Mouse (Mus musculus) forebrain, embryonic 11.5 days (tissue): ENCODE data around the gene Apol10b. TPM values are rescaled to one million over a fixed set of nuclear protein-coding genes. Genes with fewer than 3 reads are reported as not detected.

Experiments used
- ATAC-seq: fragments of 200-750 bp; cut with Nextera tagmentation; replicated peaks from 2 replicates; pipeline ENCODE4 v1.8.0; 2017; ENCODE audit warnings: moderate TSS enrichment; ENCODE audit not compliant: low FRiP score
- DNase-seq: peaks from one replicate; pipeline ENCODE4 v3.0.0-alpha.2; 2017; ENCODE audit warnings: low spot score
- H3K27ac ChIP-seq: fragments of 300-500 bp; sonication (generic); 2 replicates; pipeline ENCODE4 v1.5.1; 2014; ENCODE audit warnings: low read depth, low read length
- H3K27me3 ChIP-seq: fragments of 300-500 bp; sonication (generic); 2 replicates; pipeline ENCODE4 v1.6.1; 2014; ENCODE audit warnings: mild to moderate bottlenecking, low read length, mixed read lengths; ENCODE audit not compliant: control insufficient read depth, insufficient read depth
- H3K36me3 ChIP-seq: fragments of 300-500 bp; sonication (generic); 2 replicates; pipeline ENCODE4 v1.6.1; 2014; ENCODE audit warnings: mild to moderate bottlenecking, low read length, moderate library complexity, mixed read lengths; ENCODE audit not compliant: control insufficient read depth, insufficient read depth
- H3K4me1 ChIP-seq: fragments of 300-500 bp; sonication (generic); replicated peaks from 2 replicates; pipeline ENCODE4 v1.6.1; 2014; ENCODE audit warnings: low read length, mixed read lengths; ENCODE audit not compliant: control insufficient read depth, insufficient read depth
- H3K4me2 ChIP-seq: fragments of 300-500 bp; sonication (generic); 2 replicates; pipeline ENCODE4 v1.6.1; 2014; ENCODE audit warnings: low read depth, mild to moderate bottlenecking, low read length, moderate library complexity, mixed read lengths; ENCODE audit not compliant: severe bottlenecking
- H3K4me3 ChIP-seq: fragments of 300-500 bp; sonication (generic); 2 replicates; pipeline ENCODE4 v1.5.1; 2014; ENCODE audit warnings: low read depth, low read length
- H3K9ac ChIP-seq: fragments of 300-500 bp; sonication (generic); 2 replicates; pipeline ENCODE4 v1.6.1; 2014; ENCODE audit warnings: low read length
- H3K9me3 ChIP-seq: fragments of 300-500 bp; sonication (generic); 2 replicates; pipeline ENCODE4 v1.6.1; 2016; ENCODE audit warnings: low read length, mixed read lengths; ENCODE audit not compliant: control insufficient read depth
- whole genome bisulfite sequencing: fragments of 180-500 bp; shearing (Covaris S2); extraction: QIAGEN DNeasy Blood & Tissue Kit; methylation state at CpG from one replicate; pipeline ENCODE4 v1.1.7; 2014; 5-methylcytosine and 5-hydroxymethylcytosine counted together
- polyA plus RNA-seq: library from polyadenylated mRNA; unstranded; fragments of >200 nt; fragmentation: Nextera tagmentation; extraction: Ambion mirVana; gene quantifications from 2 replicates; pipeline ENCODE4 v1.2.1, GENCODE M21; 2014

Gene Apol10b
- polyA plus RNA-seq, 1 experiment from 2014 or later, result not detected

DNA sequence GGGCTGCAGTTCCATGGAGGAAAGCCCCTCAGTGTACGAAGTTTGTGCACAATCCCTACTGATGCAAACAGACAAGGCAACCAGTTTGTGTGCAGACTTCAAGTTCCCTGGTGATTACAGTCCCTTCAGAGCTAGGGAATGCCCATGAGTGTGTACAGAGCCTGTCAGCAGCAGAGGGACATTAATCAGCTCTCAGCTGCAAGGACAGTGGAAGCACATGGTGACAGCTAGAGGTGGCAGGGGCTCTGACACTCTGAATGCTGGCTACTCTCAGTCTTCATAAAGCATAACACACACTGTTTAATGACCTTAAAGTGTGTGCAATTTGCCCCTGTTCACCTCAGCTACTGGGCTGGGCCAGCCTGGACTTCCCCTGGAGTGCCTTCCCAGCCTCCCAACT lies 2.4 kb downstream of the Apol10b start:
- Histone ChIP-seq H3K27me3 (no peaks in the 10 kb centered on the region), H3K4me1 (no peaks in the 10 kb centered on the region), H3K4me2 (no peak overlapping the region), H3K4me3 (no peak overlapping the region), H3K9ac (no peak overlapping the region), H3K9me3 (no peaks in the 10 kb centered on the region), H3K27ac (no peak overlapping the region), H3K36me3 (no peaks in the 10 kb centered on the region)
- ATAC-seq, result no peak
- no peak for DNase-seq
- 70% methylated on average over 1 of the region's 1 CpGs for WGBS

DNA sequence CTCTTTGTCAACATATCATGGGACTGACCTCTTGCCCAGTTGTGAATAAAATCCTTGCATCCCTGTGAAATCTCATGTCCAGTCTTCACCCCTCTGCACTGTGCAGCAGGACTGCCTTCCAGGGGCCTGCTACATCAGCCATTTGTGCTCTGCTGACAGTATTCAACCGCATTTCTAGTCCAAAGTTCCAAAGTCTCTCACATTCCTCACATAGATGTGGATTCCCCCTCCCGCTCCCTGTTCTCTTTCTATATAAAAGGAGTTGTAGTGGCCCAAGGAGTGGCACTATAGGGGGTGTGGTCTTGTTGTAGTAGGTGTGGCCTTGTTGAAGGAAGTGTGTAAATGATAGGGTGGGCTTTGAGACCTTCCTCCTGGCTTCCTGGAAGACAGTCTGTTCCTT lies 5.0 kb downstream of the Apol10b start:
- DNase-seq (no peak), ATAC-seq (no peak)
- no peaks in the 10 kb centered on the region for H3K4me1 ChIP-seq
- H3K4me2 ChIP-seq, result no peak overlapping the region
- no peak overlapping the region for H3K27ac ChIP-seq
- WGBS, result 79% methylated on average over 2 of the region's 2 CpGs
- no peak overlapping the region for H3K9ac ChIP-seq
- no peaks in the 10 kb centered on the region for H3K9me3 ChIP-seq
- H3K4me3 ChIP-seq, result no peak overlapping the region
- no peaks in the 10 kb centered on the region for H3K36me3 ChIP-seq
- no peaks in the 10 kb centered on the region for H3K27me3 ChIP-seq

DNA sequence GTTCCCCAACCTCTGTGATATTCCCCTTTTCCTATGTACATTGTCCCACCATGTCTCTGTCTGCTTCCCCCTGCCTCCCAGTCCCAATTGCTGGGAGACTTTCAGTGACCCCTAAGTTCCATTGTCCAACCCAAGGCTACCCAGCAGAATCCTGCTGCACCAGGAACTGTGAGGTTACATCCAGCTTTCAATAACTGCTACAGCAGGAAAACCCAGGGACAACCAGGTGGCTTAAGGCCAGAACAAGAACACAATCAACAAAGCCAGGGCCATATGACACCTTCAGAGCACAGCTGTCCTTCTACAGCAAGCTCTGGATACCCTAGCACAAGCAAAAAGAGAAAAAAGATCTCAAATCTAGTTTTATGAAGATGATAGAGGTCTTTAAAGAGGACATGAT lies 6.9 kb downstream of the Apol10b start:
- Histone ChIP-seq H3K36me3 (no peaks in the 10 kb centered on the region), H3K9me3 (no peaks in the 10 kb centered on the region), H3K4me3 (no peak overlapping the region), H3K4me1 (no peaks in the 10 kb centered on the region), H3K27ac (no peak overlapping the region), H3K9ac (no peak overlapping the region), H3K27me3 (no peaks in the 10 kb centered on the region), H3K4me2 (no peak overlapping the region)
- ATAC-seq (no peak), DNase-seq (no peak)

- no peak for ATAC-seq
- Histone ChIP-seq H3K4me1 (no peaks in the 10 kb centered on the region), H3K4me3 (no peak overlapping the region), H3K9me3 (no peaks in the 10 kb centered on the region), H3K4me2 (no peak overlapping the region), H3K27me3 (no peaks in the 10 kb centered on the region), H3K27ac (no peak overlapping the region), H3K9ac (no peak overlapping the region), H3K36me3 (no peaks in the 10 kb centered on the region)
- no peak for DNase-seq
Observed at GRCm38 (mm10) chr15:77587026-77587425, 8.9 kb downstream of the Apol10b start.

DNA sequence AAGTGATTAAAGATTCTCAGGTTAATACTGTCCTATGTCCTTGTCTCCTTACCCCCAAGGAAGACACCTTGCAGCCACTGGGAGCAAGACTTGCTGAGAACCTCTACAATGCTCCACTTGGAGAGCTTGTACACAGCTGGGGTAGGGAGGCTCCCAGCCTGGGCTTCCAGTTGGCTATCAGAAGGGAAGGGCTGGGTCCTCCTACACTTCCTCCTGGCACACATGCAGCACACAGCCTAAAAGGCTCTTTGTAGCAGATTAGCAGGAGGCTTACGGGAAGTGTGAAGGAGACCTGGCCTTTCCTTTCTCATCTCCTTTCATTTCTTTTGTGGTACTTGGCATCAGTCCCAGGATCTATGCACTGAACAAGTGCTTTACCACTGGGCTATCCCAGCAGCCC lies 14.2 kb downstream of the Apol10b start:
- Histone ChIP-seq H3K9ac (no peak overlapping the region), H3K36me3 (no peaks in the 10 kb centered on the region), H3K4me3 (no peak overlapping the region), H3K4me1 (no peaks in the 10 kb centered on the region), H3K4me2 (no peak overlapping the region), H3K27me3 (no peaks in the 10 kb centered on the region), H3K9me3 (no peaks in the 10 kb centered on the region), H3K27ac (no peak overlapping the region)
- 56% methylated on average over 1 of the region's 1 CpGs for WGBS
- DNase-seq (no peak), ATAC-seq (no peak)

- WGBS, result 83% methylated on average over 4 of the region's 4 CpGs
- Histone ChIP-seq H3K4me2 (no peak overlapping the region), H3K9ac (no peak overlapping the region), H3K9me3 (no peaks in the 10 kb centered on the region), H3K36me3 (no peaks in the 10 kb centered on the region), H3K27me3 (no peaks in the 10 kb centered on the region), H3K4me1 (no peaks in the 10 kb centered on the region), H3K27ac (no peak overlapping the region), H3K4me3 (no peak overlapping the region)
- no peak for DNase-seq
- ATAC-seq, result no peak
Observed at GRCm38 (mm10) chr15:77579311-77579710, 16.6 kb downstream of the Apol10b start.

DNA sequence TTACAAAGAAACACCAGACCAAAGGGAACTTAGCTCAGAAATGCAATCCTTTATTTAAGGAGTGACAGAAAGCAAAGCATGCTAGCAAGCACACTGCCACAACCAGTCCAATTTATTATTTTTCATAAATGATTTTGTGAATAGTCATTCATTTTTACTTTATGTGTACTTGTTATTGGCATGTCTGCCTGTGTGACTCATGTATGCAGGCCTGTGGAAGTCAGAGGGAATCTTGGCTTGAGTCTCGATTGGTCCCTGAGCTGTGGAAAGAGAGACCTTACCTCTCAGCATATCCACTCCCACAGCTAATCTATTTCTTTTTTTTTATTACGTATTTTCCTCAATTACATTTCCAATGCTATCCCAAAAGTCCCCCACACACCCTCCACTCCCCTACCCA lies 17.1 kb downstream of the Apol10b start:
- H3K4me2 ChIP-seq, result no peak overlapping the region
- H3K9me3 ChIP-seq, result no peaks in the 10 kb centered on the region
- H3K27me3 ChIP-seq, result no peaks in the 10 kb centered on the region
- no peak overlapping the region for H3K9ac ChIP-seq
- no peaks in the 10 kb centered on the region for H3K4me1 ChIP-seq
- DNase-seq (no peak), ATAC-seq (no peak)
- WGBS, result 98% methylated on average over 2 of the region's 2 CpGs
- no peak overlapping the region for H3K27ac ChIP-seq
- H3K4me3 ChIP-seq, result no peak overlapping the region
- no peaks in the 10 kb centered on the region for H3K36me3 ChIP-seq

DNA sequence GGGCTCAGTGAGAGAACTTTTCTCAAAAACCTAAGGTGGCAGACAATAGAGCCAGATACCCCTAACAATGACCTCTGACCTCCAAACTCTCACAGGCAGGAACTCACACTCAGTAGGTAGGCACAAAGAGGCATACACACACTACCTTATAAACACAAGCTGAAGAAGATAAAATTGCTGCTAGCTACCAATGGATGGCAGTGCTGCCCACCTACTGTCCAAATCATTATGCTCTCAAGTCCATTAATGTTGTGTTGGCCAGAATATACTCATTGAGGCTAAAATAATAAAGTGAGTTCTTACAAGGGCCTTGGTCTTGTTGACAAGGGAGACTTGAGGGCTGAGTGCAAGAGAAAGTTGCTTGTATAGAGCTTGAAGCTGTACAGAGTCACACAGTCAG lies 32.7 kb downstream of the Apol10b start:
- no peak overlapping the region for H3K27ac ChIP-seq
- H3K9me3 ChIP-seq, result no peaks in the 10 kb centered on the region
- ATAC-seq, result no peak

GRCm38 (mm10) chr15:77561792-77562191 lies 34.1 kb downstream of the Apol10b start, which contains the start of gene 1700025B11Rik:
Gene 1700025B11Rik (minus strand): TSS chr15:77561892.
- Histone ChIP-seq H3K36me3 (no peaks in the 10 kb centered on the region), H3K9ac (no peak within 1 kb of the TSS), H3K9me3 (no peaks in the 10 kb centered on the region), H3K4me2 (no peak within 1 kb of the TSS), H3K27me3 (no peaks in the 10 kb centered on the region), H3K27ac (no peak within 1 kb of the TSS), H3K4me3 (no peak within 1 kb of the TSS), H3K4me1 (no peaks in the 10 kb centered on the region)
- no peak for ATAC-seq
- no peak for DNase-seq

More for the DNA sequence above, 32.7 kb downstream of the Apol10b start:
- Histone ChIP-seq H3K27me3 (no peaks in the 10 kb centered on the region), H3K36me3 (no peaks in the 10 kb centered on the region), H3K9ac (no peak overlapping the region), H3K4me2 (no peak overlapping the region), H3K4me1 (no peaks in the 10 kb centered on the region), H3K4me3 (no peak overlapping the region)
- DNase-seq, result no peak
